Mouse (Mus musculus): ENCODE results near the gene Hist1h4f. TPM values are rescaled to one million over a fixed set of nuclear protein-coding genes. Genes with fewer than 3 reads are reported as not detected.

Gene Hist1h4f
- total and polyA plus RNA-seq, 3 experiments: 8.0 to 3,177 (median 478) TPM

GRCm38 (mm10) chr13:23584331-23584730, 32.9 kb upstream of the Hist1h4f start:
- Histone ChIP-seq H3K27me3 (ENCODE audit: insufficient read depth, low read length) (no peaks in the 10 kb centered on the region), H3K4me3 (ENCODE audit: low read depth, low read length) (peak overlapping the region; percentile 33; the same call in 1 of the 2 replicates), H3K4me1 (ENCODE audit: insufficient read depth, low read depth, low read length) (peaks cover 59% of the 10 kb centered on the region), H3K36me3 (replicated peaks) (no peaks in the 10 kb centered on the region), H3K9me3 (replicated peaks) (no peaks in the 10 kb centered on the region)
- DNase-seq (ENCODE audit: low spot score) (no peak), ATAC-seq (ENCODE audit: extremely low read depth, insufficient number of reproducible peaks, low FRiP score, poor library complexity, severe bottlenecking) (no peak)
- TF ChIP-seq CTCF (IDR thresholded peaks at IDR 0.05; ENCODE audit: low read depth, low read length) (no peak), TAL1 (conservative IDR thresholded peaks at IDR 0.05; ENCODE audit: low read depth, low read length) (no peak), POLR2AphosphoS5 (IDR thresholded peaks at IDR 0.05; ENCODE audit: insufficient replicate concordance, low read depth, low read length) (0 out of 2 replicates have a peak, but pooled peaks have one; percentile 88), GATA1 (IDR thresholded peaks at IDR 0.05; ENCODE audit: borderline replicate concordance, low read length) (no peak), GATA2 (IDR thresholded peaks at IDR 0.05; ENCODE audit: borderline replicate concordance, low read depth, low read length) (no peak)

GRCm38 (mm10) chr13:23583387-23584068, 32.1 kb upstream of the Hist1h4f start:
- no peaks in the 10 kb centered on the region for H3K36me3 ChIP-seq (replicated peaks)
- H3K4me1 ChIP-seq (ENCODE audit: insufficient read depth, low read depth, low read length): peaks cover 51% of the 10 kb centered on the region
- no peaks in the 10 kb centered on the region for H3K9me3 ChIP-seq (replicated peaks)
- ATAC-seq (ENCODE audit: extremely low read depth, insufficient number of reproducible peaks, low FRiP score, poor library complexity, severe bottlenecking): no peak
- no peaks in the 10 kb centered on the region for H3K27me3 ChIP-seq (ENCODE audit: insufficient read depth, low read length)
- no peak for DNase-seq (ENCODE audit: low spot score)
- H3K4me3 ChIP-seq (ENCODE audit: low read depth, low read length): no peak overlapping the region; the same call in 1 of the 2 replicates
- TF ChIP-seq GATA1 (IDR thresholded peaks at IDR 0.05; ENCODE audit: borderline replicate concordance, low read length) (no peak), POLR2AphosphoS5 (IDR thresholded peaks at IDR 0.05; ENCODE audit: insufficient replicate concordance, low read depth, low read length) (peak; percentile 97; the same call in 1 of the 2 replicates)

DNA sequence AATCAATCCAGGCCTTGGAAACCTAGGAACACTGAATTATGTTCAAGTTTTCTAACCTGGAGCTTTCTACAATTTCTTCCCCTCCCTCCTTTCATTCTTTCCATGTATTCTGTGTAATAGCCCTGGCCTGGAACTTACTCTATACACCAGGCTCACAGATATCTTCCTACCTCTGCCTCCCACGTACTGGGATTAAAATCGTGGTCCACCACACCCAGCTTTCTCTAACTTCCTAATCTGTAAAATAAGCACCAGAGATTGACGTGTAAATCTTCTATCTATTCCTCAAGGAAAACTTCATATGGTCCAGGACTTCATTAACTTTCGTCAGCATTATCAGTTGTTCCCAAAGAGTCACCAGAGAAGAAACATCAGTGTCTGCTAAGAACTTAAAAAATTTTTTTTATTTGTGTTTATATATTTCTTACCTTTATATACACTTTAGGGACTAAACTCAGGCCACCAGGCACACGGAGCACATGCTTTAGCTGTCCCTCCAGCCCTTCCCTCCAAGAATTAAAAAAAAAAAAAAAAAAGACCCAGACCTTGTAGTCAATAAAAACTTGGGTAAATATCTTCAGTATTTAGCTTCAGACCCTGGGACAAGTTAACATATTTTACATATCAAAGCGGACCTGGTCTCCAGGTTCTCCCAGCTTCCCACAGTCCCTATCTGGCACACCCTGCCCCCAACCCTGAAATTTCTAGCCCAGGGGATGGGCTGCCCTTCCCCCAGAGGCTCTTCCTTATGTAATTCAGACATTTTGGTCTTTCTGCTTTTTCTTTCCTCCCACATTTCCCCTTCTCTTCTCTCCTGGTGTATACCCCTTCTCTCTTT, 31.0 kb upstream of the Hist1h4f start:
- Histone ChIP-seq H3K4me1 (ENCODE audit: insufficient read depth, low read depth, low read length) (peaks cover 50% of the 10 kb centered on the region), H3K9me3 (replicated peaks) (no peaks in the 10 kb centered on the region), H3K36me3 (replicated peaks) (no peaks in the 10 kb centered on the region), H3K27me3 (ENCODE audit: insufficient read depth, low read length) (no peaks in the 10 kb centered on the region), H3K4me3 (ENCODE audit: low read depth, low read length) (peak overlapping the region; percentile 69; the same call in 1 of the 2 replicates)
- peak; percentile 2; the same call in 1 of the 2 replicates for ATAC-seq (ENCODE audit: extremely low read depth, insufficient number of reproducible peaks, low FRiP score, poor library complexity, severe bottlenecking)
- DNase-seq (ENCODE audit: low spot score): no peak
- TF ChIP-seq GATA2 (IDR thresholded peaks at IDR 0.05; ENCODE audit: borderline replicate concordance, low read depth, low read length): no peak
- TF ChIP-seq TAL1 (conservative IDR thresholded peaks at IDR 0.05; ENCODE audit: low read depth, low read length): no peak
- TF ChIP-seq POLR2AphosphoS5 (IDR thresholded peaks at IDR 0.05; ENCODE audit: insufficient replicate concordance, low read depth, low read length): peak; percentile 36; the same call in 1 of the 2 replicates
- TF ChIP-seq CTCF (IDR thresholded peaks at IDR 0.05; ENCODE audit: low read depth, low read length): no peak
- no peak for TF ChIP-seq GATA1 (IDR thresholded peaks at IDR 0.05; ENCODE audit: borderline replicate concordance, low read length)

GRCm38 (mm10) chr13:23581408-23582218, 30.2 kb upstream of the Hist1h4f start, which contains the start of gene Hist1h4d:
Gene Hist1h4d (plus strand): TSS chr13:23581598.
- TF ChIP-seq POLR2AphosphoS5 (IDR thresholded peaks at IDR 0.05; ENCODE audit: insufficient replicate concordance, low read depth, low read length) (peak; percentile 99), GATA2 (IDR thresholded peaks at IDR 0.05; ENCODE audit: borderline replicate concordance, low read depth, low read length) (no peak)
- Histone ChIP-seq H3K9me3 (replicated peaks) (no peaks in the 10 kb centered on the region), H3K36me3 (replicated peaks) (no peaks in the 10 kb centered on the region), H3K4me1 (ENCODE audit: insufficient read depth, low read depth, low read length) (peaks cover 53% of the 10 kb centered on the region), H3K4me3 (ENCODE audit: low read depth, low read length) (peak within 1 kb of the TSS; percentile 69), H3K27me3 (ENCODE audit: insufficient read depth, low read length) (no peaks in the 10 kb centered on the region)
- peak; percentile 50 for ATAC-seq (ENCODE audit: extremely low read depth, insufficient number of reproducible peaks, low FRiP score, poor library complexity, severe bottlenecking)
- DNase-seq (ENCODE audit: low spot score): peak; percentile 35

- TF ChIP-seq POLR2AphosphoS5 (IDR thresholded peaks at IDR 0.05; ENCODE audit: insufficient replicate concordance, low read depth, low read length): no peak
- TF ChIP-seq GATA1 (IDR thresholded peaks at IDR 0.05; ENCODE audit: borderline replicate concordance, low read length): no peak
- no peak for TF ChIP-seq TAL1 (conservative IDR thresholded peaks at IDR 0.05; ENCODE audit: low read depth, low read length)
- TF ChIP-seq GATA2 (IDR thresholded peaks at IDR 0.05; ENCODE audit: borderline replicate concordance, low read depth, low read length): no peak
- no peak for TF ChIP-seq CTCF (IDR thresholded peaks at IDR 0.05; ENCODE audit: low read depth, low read length)
- ATAC-seq (ENCODE audit: extremely low read depth, insufficient number of reproducible peaks, low FRiP score, poor library complexity, severe bottlenecking): no peak
- Histone ChIP-seq H3K4me3 (ENCODE audit: low read depth, low read length) (no peak overlapping the region), H3K4me1 (ENCODE audit: insufficient read depth, low read depth, low read length) (peaks cover 39% of the 10 kb centered on the region), H3K9me3 (replicated peaks) (no peaks in the 10 kb centered on the region), H3K27me3 (ENCODE audit: insufficient read depth, low read length) (no peaks in the 10 kb centered on the region), H3K36me3 (replicated peaks) (no peaks in the 10 kb centered on the region)
- no peak for DNase-seq (ENCODE audit: low spot score)
Observed at GRCm38 (mm10) chr13:23577835-23578234, 26.4 kb upstream of the Hist1h4f start.
